Mouse (Mus musculus) C2C12 (cell line): ENCODE results near the gene Atp1b3. TPM values are rescaled to one million over a fixed set of nuclear protein-coding genes. Genes with fewer than 3 reads are reported as not detected.

Experiments used
- H3K27me3 ChIP-seq: one replicate; pipeline ENCODE4 v1.6.1; 2011; ENCODE audit not compliant: control insufficient read depth, insufficient read depth, insufficient read length
- H3K36me3 ChIP-seq: one replicate; pipeline ENCODE4 v1.6.1; 2011; ENCODE audit not compliant: control insufficient read depth, insufficient read depth
- H3K4me3 ChIP-seq: one replicate; pipeline ENCODE4 v1.5.1; 2011; ENCODE audit warnings: mild to moderate bottlenecking, control low read depth; ENCODE audit not compliant: poor library complexity, insufficient read depth, severe bottlenecking
- H3K79me2 ChIP-seq: one replicate; pipeline ENCODE4 v1.6.1; 2011; ENCODE audit not compliant: control insufficient read depth, insufficient read depth
- H3K79me3 ChIP-seq: one replicate; pipeline ENCODE4 v1.6.1; 2011; ENCODE audit warnings: low read depth, control low read depth
- H3ac ChIP-seq: one replicate; pipeline ENCODE3; 2011; ENCODE audit warnings: low read depth; ENCODE audit not compliant: control insufficient read depth, insufficient read length
- CEBPB ChIP-seq: IDR thresholded peaks from one replicate; pipeline ENCODE4 v1.6.1; 2011; ENCODE audit warnings: low read depth, mild to moderate bottlenecking, control low read depth, moderate library complexity
- CTCF ChIP-seq: IDR thresholded peaks from one replicate; pipeline ENCODE4 v1.5.1; 2011; ENCODE audit not compliant: control insufficient read depth, insufficient read depth, insufficient read length
- FOSL1 ChIP-seq: IDR thresholded peaks from one replicate; pipeline ENCODE4 v1.8.0; 2011; ENCODE audit warnings: mild to moderate bottlenecking, low read length; ENCODE audit not compliant: poor library complexity, insufficient read depth, severe bottlenecking
- MAX ChIP-seq: IDR thresholded peaks from one replicate; pipeline ENCODE4 v1.6.1; 2011; ENCODE audit warnings: mild to moderate bottlenecking, control low read depth
- MYOD1 ChIP-seq: IDR thresholded peaks from one replicate; pipeline ENCODE4 v1.6.1; 2011; ENCODE audit warnings: low read depth; ENCODE audit not compliant: control insufficient read depth, insufficient read length
- MYOG ChIP-seq: IDR thresholded peaks from one replicate; pipeline ENCODE4 v1.6.1; 2011; ENCODE audit not compliant: control insufficient read depth, insufficient read length; ENCODE audit errors: extremely low read depth
- USF1 ChIP-seq: IDR thresholded peaks from one replicate; pipeline ENCODE4 v1.6.1; 2011; ENCODE audit warnings: low read depth, mild to moderate bottlenecking, control low read depth, moderate library complexity
- polyA plus RNA-seq: library from polyadenylated mRNA; unstranded; fragments of >200 nt; fragmentation: generic; extraction: Trizol; gene quantifications from one replicate; pipeline ENCODE4 v1.2.1, GENCODE M21; 2012; ENCODE audit warnings: missing spikeins

Gene Atp1b3
- polyA plus RNA-seq, 1 experiment = 102 TPM

DNA sequence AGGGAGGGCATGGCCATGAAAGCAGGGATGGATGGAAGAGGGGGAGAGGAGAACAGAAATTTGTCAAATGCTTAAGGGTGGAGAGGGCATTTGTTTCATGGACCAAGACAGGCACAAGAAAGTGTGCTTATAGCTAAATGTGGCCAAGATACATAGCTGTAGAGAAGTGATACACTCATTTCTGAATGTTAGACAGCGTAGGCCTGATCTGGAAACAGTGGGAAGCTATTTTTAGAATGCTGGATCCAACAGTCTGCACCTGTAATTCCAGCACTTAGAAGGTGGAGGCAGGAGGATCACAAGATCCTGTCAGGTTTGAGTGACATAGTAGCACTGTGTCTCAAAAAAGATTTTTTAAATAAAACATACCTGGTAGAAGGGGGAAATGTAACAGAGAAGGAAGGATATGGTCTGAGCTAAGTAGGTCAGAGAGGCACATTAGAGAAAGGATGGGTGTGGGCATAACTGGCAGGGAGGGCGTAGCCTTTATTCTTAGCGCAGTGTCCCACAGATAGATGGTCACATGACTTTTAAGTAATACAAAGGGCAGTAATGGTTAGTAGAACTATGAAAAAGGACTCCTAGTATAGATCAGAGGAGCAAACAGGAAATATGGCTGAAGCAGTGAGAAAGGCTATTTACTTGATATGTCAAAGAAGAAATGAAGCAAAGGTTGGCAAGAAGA lies 64.8 kb downstream of the Atp1b3 start:
- H3K27me3 ChIP-seq = no peaks in the 10 kb centered on the region
- H3K4me3 ChIP-seq = no peak overlapping the region
- no peaks in the 10 kb centered on the region for H3K79me2 ChIP-seq
- no peaks in the 10 kb centered on the region for H3K36me3 ChIP-seq
- TF ChIP-seq MYOG = no peak
- no peak for TF ChIP-seq FOSL1
- no peak for TF ChIP-seq USF1
- no peak for TF ChIP-seq CTCF
- no peak for TF ChIP-seq CEBPB
- no peak for TF ChIP-seq MYOD1
- TF ChIP-seq MAX = no peak
- no peaks in the 10 kb centered on the region for H3K79me3 ChIP-seq
- H3ac ChIP-seq = no peak overlapping the region

DNA sequence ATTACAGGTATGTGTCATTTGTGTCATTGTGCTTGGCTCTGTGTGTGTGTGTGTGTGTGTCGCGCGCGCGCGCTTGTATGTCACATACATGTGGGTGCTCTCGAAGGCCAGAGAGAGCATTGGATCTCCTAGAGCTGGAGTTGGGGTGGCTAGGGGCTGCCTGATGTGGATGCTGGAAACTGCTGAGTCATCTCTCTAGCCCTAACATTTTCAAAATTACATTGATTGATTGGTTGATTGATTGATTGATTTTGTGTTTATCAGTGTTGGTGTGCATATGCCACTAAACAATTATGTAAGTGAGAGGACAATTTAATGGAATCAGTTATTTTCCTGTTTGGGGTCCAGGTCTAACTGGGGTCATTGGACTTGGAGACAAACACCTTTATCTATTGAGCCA lies 72.1 kb downstream of the Atp1b3 start:
- Histone ChIP-seq H3K79me2 (no peaks in the 10 kb centered on the region), H3K36me3 (no peaks in the 10 kb centered on the region), H3ac (no peak overlapping the region), H3K79me3 (no peaks in the 10 kb centered on the region), H3K27me3 (no peaks in the 10 kb centered on the region), H3K4me3 (no peak overlapping the region)
- TF ChIP-seq MAX (no peak), MYOD1 (no peak), MYOG (no peak), FOSL1 (no peak), CEBPB (no peak), CTCF (no peak), USF1 (no peak)

DNA sequence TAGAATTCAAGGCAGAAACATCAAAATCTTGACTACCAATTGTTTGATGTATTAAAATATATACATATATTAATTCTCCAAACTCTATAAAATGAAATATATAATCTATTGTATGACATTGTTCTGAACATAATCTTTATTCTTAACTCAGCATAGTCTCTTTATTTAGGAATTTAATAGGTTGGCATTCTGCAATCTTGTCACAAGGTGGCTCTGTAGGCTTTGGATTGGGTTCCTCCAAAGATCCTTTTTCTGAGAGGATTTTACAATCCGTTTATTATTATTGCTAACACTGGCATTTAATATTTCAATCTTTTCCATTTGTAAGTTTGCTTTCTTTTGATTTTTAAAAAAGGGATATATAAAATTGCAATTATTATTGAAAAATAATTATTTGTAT lies 79.3 kb downstream of the Atp1b3 start:
- no peak for TF ChIP-seq CTCF
- TF ChIP-seq USF1 = no peak
- no peak for TF ChIP-seq MAX
- no peak for TF ChIP-seq CEBPB
- no peak for TF ChIP-seq MYOG
- TF ChIP-seq FOSL1 = no peak
- no peak for TF ChIP-seq MYOD1
- Histone ChIP-seq H3ac (no peak overlapping the region), H3K79me3 (no peaks in the 10 kb centered on the region), H3K27me3 (no peaks in the 10 kb centered on the region), H3K79me2 (no peaks in the 10 kb centered on the region), H3K4me3 (no peak overlapping the region), H3K36me3 (no peaks in the 10 kb centered on the region)

Other genes with a start within 250 kb of the Atp1b3 start
- 0.82 TPM for gene Gk5, start 245.1 kb downstream of the Atp1b3 start, polyA plus RNA-seq
- gene Tfdp2, start 168.2 kb downstream of the Atp1b3 start, polyA plus RNA-seq = 6.7 TPM
- 121 TPM for gene Rnf7, start 114.2 kb upstream of the Atp1b3 start, polyA plus RNA-seq
- not detected for gene Gm28729, start 160.8 kb upstream of the Atp1b3 start, polyA plus RNA-seq